Mouse (Mus musculus) thymus, adult 2 months (tissue): ENCODE data around the gene Plek. TPM values are rescaled to one million over a fixed set of nuclear protein-coding genes. Genes with fewer than 3 reads are reported as not detected.

Experiments
- DNase-seq: peaks from one replicate; pipeline ENCODE4 v3.0.0; 2021
- H3K27ac ChIP-seq: fragments of 200-500 bp; 2 replicates; pipeline ENCODE4 v1.5.1; 2012; ENCODE audit warnings: low read length, control low read depth; ENCODE audit not compliant: control insufficient read depth, insufficient read depth
- H3K27me3 ChIP-seq: fragments of 200-500 bp; 2 replicates; pipeline ENCODE4 v1.6.1; 2012; ENCODE audit warnings: mild to moderate bottlenecking, low read length, moderate library complexity, mixed read lengths; ENCODE audit not compliant: control insufficient read depth, insufficient read depth
- H3K36me3 ChIP-seq: fragments of 200-500 bp; 2 replicates; pipeline ENCODE4 v1.6.1; 2012; ENCODE audit warnings: mild to moderate bottlenecking, low read length, moderate library complexity; ENCODE audit not compliant: control insufficient read depth, insufficient read depth
- H3K4me1 ChIP-seq: fragments of 200-500 bp; replicated peaks from 2 replicates; pipeline ENCODE4 v1.6.1; 2012; ENCODE audit warnings: low read length; ENCODE audit not compliant: control insufficient read depth, insufficient read depth
- H3K4me3 ChIP-seq: fragments of 200-500 bp; 2 replicates; pipeline ENCODE4 v1.5.1; 2012; ENCODE audit warnings: mild to moderate bottlenecking, low read length, control low read depth, moderate library complexity; ENCODE audit not compliant: control insufficient read depth, insufficient read depth
- CTCF ChIP-seq: fragments of 200-500 bp; IDR thresholded peaks from 2 replicates; pipeline ENCODE4 v1.5.1; 2012; ENCODE audit warnings: mild to moderate bottlenecking, control low read depth, low read length, moderate library complexity, borderline replicate concordance; ENCODE audit not compliant: control insufficient read depth, poor library complexity, insufficient read depth; ENCODE audit errors: extremely low read depth
- POLR2A ChIP-seq: fragments of 200-500 bp; IDR thresholded peaks from 2 replicates; pipeline ENCODE4 v1.6.1; 2012; ENCODE audit warnings: mild to moderate bottlenecking, low read length, control low read depth, moderate library complexity; ENCODE audit not compliant: control insufficient read depth, poor library complexity, insufficient read depth; ENCODE audit errors: extremely low read depth
- WGBS: fragments of 180-500 bp; shearing (Covaris S2); methylation state at CpG from one replicate; pipeline ENCODE4 v1.1.7; 2018; 5-methylcytosine and 5-hydroxymethylcytosine counted together
- polyA plus RNA-seq: library from polyadenylated mRNA; depleted of rRNA; stranded (reverse); fragments of >200 nt; gene quantifications from 2 replicates; pipeline ENCODE4 v1.2.3, GENCODE M21; 2012; rRNA removed

Plek gene
- 2.2 and 2.9 TPM in 2 replicates for polyA plus RNA-seq

GRCm38 (mm10) chr11:17051545-17052475, at the start of gene Plek, which contains the start of gene Cnrip1:
TSS of gene Plek (minus strand) at chr11:17052381.
TSS of gene Cnrip1 (plus strand) at chr11:17051586.
- Histone ChIP-seq H3K36me3 (no peaks in the 10 kb centered on the region), H3K27ac (no peak within 1 kb of the TSS), H3K4me1 (peaks cover 10% of the 10 kb centered on the region), H3K4me3 (peak within 1 kb of the TSS; percentile 33), H3K27me3 (no peaks in the 10 kb centered on the region; the same call in 1 of the 2 replicates)
- 2% methylated on average over 38 of the region's 38 CpGs for WGBS
- TF ChIP-seq CTCF (no peak), POLR2A (no peak)
- DNase-seq: peak; percentile 15

GRCm38 (mm10) chr11:17086106-17086505, 33.9 kb upstream of the Plek start:
- Histone ChIP-seq H3K4me3 (no peak overlapping the region), H3K36me3 (no peaks in the 10 kb centered on the region), H3K27ac (no peak overlapping the region), H3K4me1 (no peaks in the 10 kb centered on the region), H3K27me3 (no peaks in the 10 kb centered on the region)
- no peak for DNase-seq
- TF ChIP-seq POLR2A (no peak), CTCF (no peak)
- 64% methylated on average over 5 of the region's 5 CpGs for WGBS

- no peak for TF ChIP-seq POLR2A
- no peak for TF ChIP-seq CTCF
- Histone ChIP-seq H3K36me3 (no peaks in the 10 kb centered on the region), H3K27ac (no peak overlapping the region), H3K4me1 (no peaks in the 10 kb centered on the region), H3K27me3 (no peaks in the 10 kb centered on the region), H3K4me3 (no peak overlapping the region)
- DNase-seq: no peak
- WGBS: 94% methylated on average over 1 of the region's 1 CpGs
Measured at GRCm38 (mm10) chr11:17083866-17084265, 31.7 kb upstream of the Plek start.

GRCm38 (mm10) chr11:17083455-17083854, 31.3 kb upstream of the Plek start:
- TF ChIP-seq POLR2A (no peak), CTCF (no peak)
- Histone ChIP-seq H3K36me3 (no peaks in the 10 kb centered on the region), H3K4me1 (no peaks in the 10 kb centered on the region), H3K27ac (no peak overlapping the region), H3K27me3 (no peaks in the 10 kb centered on the region), H3K4me3 (no peak overlapping the region)
- 92% methylated on average over 3 of the region's 3 CpGs for WGBS
- DNase-seq: no peak

- WGBS: 65% methylated on average over 2 of the region's 2 CpGs
- H3K4me3 ChIP-seq: no peak overlapping the region
- no peak for TF ChIP-seq POLR2A
- no peaks in the 10 kb centered on the region for H3K4me1 ChIP-seq
- no peak overlapping the region for H3K27ac ChIP-seq
- no peaks in the 10 kb centered on the region for H3K36me3 ChIP-seq
- DNase-seq: no peak
- H3K27me3 ChIP-seq: no peaks in the 10 kb centered on the region
Measured at GRCm38 (mm10) chr11:17082953-17083352, 30.8 kb upstream of the Plek start.

- H3K27ac ChIP-seq: no peak overlapping the region
- WGBS: 89% methylated on average over 3 of the region's 3 CpGs
- no peaks in the 10 kb centered on the region for H3K36me3 ChIP-seq
- H3K4me1 ChIP-seq: no peaks in the 10 kb centered on the region
- TF ChIP-seq CTCF (no peak), POLR2A (no peak)
- no peaks in the 10 kb centered on the region for H3K27me3 ChIP-seq
- DNase-seq: no peak
- H3K4me3 ChIP-seq: no peak overlapping the region
Measured at GRCm38 (mm10) chr11:17082086-17082485, 29.9 kb upstream of the Plek start.
